Mouse (Mus musculus): ENCODE data around the gene Plch2.

GRCm38 (mm10) chr4:154982247-154983120, 74.1 kb downstream of the Plch2 start:
- TF ChIP-seq CTCF (IDR thresholded peaks at IDR 0.05; ENCODE audit: extremely low read depth, insufficient read length, insufficient replicate concordance, low read depth, low read length) (no peak), POLR2A (IDR thresholded peaks at IDR 0.05; ENCODE audit: low read depth, low read length) (no peak)
